Mouse (Mus musculus) heart, postnatal 0 days (tissue): ENCODE measurements at regions not wholly inside any gene's neighbourhood (a gene's known extent, or its start where the extent isn't known, plus 50 kb on each side); places are given as distances from the start of the nearest gene placed in this dataset.

ENCODE experiments used
- CTCF ChIP-seq: IDR thresholded peaks from 2 replicates; pipeline ENCODE4 v1.5.1; 2016; ENCODE audit warnings: antibody characterized with exemption, control low read depth, low read depth
- EP300 ChIP-seq: IDR thresholded peaks from 2 replicates; pipeline ENCODE4 v1.6.1; 2016; ENCODE audit warnings: antibody characterized with exemption, low read depth

DNA sequence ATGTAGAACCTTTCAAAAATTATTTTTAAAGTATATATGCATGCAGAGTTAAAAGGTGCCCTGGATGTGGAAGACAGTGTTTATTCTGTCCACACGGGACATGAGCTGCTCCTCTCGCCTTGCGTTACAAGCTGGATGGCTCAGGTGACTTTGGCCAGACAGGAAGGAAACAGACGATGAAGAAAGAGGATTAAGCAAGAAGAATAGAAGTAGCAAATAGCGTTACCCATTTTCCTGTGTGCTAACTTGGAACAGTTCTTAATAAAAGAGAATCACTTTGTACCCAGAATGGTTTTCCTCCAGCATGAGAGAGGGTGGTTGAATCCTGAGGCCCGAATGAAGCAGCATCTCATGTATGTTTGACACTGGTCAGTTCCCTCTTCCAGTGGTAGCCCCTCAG lies 85.4 kb downstream of the 1700020N01Rik start:
- TF ChIP-seq CTCF (no peak), EP300 (no peak)
